Mouse (Mus musculus) midbrain, embryonic 13.5 days (tissue): ENCODE measurements around the gene Gdf7. TPM values are rescaled to one million over a fixed set of nuclear protein-coding genes. Genes with fewer than 3 reads are reported as not detected.

Experiments
- ATAC-seq: fragments of 200-750 bp; cut with Nextera tagmentation; 2 replicates; pipeline ENCODE4 v1.8.0; 2017; ENCODE audit warnings: mild to moderate bottlenecking, moderate TSS enrichment, moderate library complexity
- H3K27ac ChIP-seq: fragments of 300-500 bp; sonication (generic); 2 replicates; pipeline ENCODE4 v1.5.1; 2015; ENCODE audit warnings: inconsistent platforms, mild to moderate bottlenecking, moderate library complexity
- H3K27me3 ChIP-seq: fragments of 300-500 bp; sonication (generic); 2 replicates; pipeline ENCODE4 v1.6.1; 2015; ENCODE audit warnings: mild to moderate bottlenecking, inconsistent platforms
- H3K36me3 ChIP-seq: fragments of 300-500 bp; sonication (generic); 2 replicates; pipeline ENCODE4 v1.6.1; 2015; ENCODE audit warnings: mild to moderate bottlenecking, inconsistent platforms
- H3K4me1 ChIP-seq: fragments of 300-500 bp; sonication (generic); replicated peaks from 2 replicates; pipeline ENCODE4 v1.6.1; 2015; ENCODE audit warnings: inconsistent platforms
- H3K4me2 ChIP-seq: fragments of 300-500 bp; sonication (generic); replicated peaks from 2 replicates; pipeline ENCODE4 v1.6.1; 2015; ENCODE audit warnings: moderate library complexity, mild to moderate bottlenecking, inconsistent platforms
- H3K4me3 ChIP-seq: fragments of 300-500 bp; sonication (generic); replicated peaks from 2 replicates; pipeline ENCODE4 v1.5.1; 2015; ENCODE audit warnings: mild to moderate bottlenecking, inconsistent platforms
- H3K9ac ChIP-seq: fragments of 300-500 bp; sonication (generic); replicated peaks from 2 replicates; pipeline ENCODE4 v1.6.1; 2015; ENCODE audit warnings: mild to moderate bottlenecking, inconsistent platforms
- H3K9me3 ChIP-seq: fragments of 300-500 bp; sonication (generic); 2 replicates; pipeline ENCODE4 v1.6.1; 2016; ENCODE audit warnings: mild to moderate bottlenecking, inconsistent platforms
- WGBS: fragments of 180-500 bp; shearing (Covaris S2); methylation state at CpG from one replicate; pipeline ENCODE4 v1.1.7; 2015; 5-methylcytosine and 5-hydroxymethylcytosine counted together
- polyA plus RNA-seq: library from polyadenylated mRNA; unstranded; fragments of >200 nt; fragmentation: Nextera tagmentation; extraction: Ambion mirVana; gene quantifications from 2 replicates; pipeline ENCODE4 v1.2.1, GENCODE M21; 2015

Gene Gdf7
- polyA plus RNA-seq, 1 experiment from 2014 or later, result 0.58 TPM

- Histone ChIP-seq H3K9ac (no peak overlapping the region), H3K9me3 (no peaks in the 10 kb centered on the region), H3K36me3 (peaks cover 28% of the 10 kb centered on the region), H3K27me3 (no peaks in the 10 kb centered on the region), H3K4me2 (no peak overlapping the region), H3K27ac (no peak overlapping the region), H3K4me1 (peaks cover 25% of the 10 kb centered on the region), H3K4me3 (no peak overlapping the region)
- ATAC-seq, result no peak
- 78% methylated on average over 12 of the region's 12 CpGs for WGBS
These were observed 35.7 kb upstream of the Gdf7 start for GRCm38 (mm10) chr12:8337286-8338060.

GRCm38 (mm10) chr12:8336601-8337285 is 35.0 kb upstream of the Gdf7 start:
- Histone ChIP-seq H3K27ac (no peak overlapping the region), H3K4me2 (no peak overlapping the region), H3K36me3 (peaks cover 21% of the 10 kb centered on the region), H3K9ac (no peak overlapping the region), H3K27me3 (no peaks in the 10 kb centered on the region), H3K4me3 (no peak overlapping the region), H3K4me1 (peaks cover 32% of the 10 kb centered on the region), H3K9me3 (no peaks in the 10 kb centered on the region)
- WGBS, result 83% methylated on average over 10 of the region's 10 CpGs
- ATAC-seq, result no peak

- Histone ChIP-seq H3K4me2 (no peak overlapping the region), H3K9me3 (no peaks in the 10 kb centered on the region), H3K36me3 (peaks cover 21% of the 10 kb centered on the region), H3K4me1 (peaks cover 36% of the 10 kb centered on the region), H3K27ac (no peak overlapping the region), H3K27me3 (no peaks in the 10 kb centered on the region), H3K9ac (no peak overlapping the region), H3K4me3 (no peak overlapping the region)
- no peak for ATAC-seq
- WGBS, result 96% methylated on average over 2 of the region's 2 CpGs
These were observed 33.7 kb upstream of the Gdf7 start for GRCm38 (mm10) chr12:8335503-8335902.

- no peak overlapping the region for H3K4me3 ChIP-seq
- H3K4me1 ChIP-seq, result peaks cover 25% of the 10 kb centered on the region
- H3K27ac ChIP-seq, result no peak overlapping the region
- no peak overlapping the region for H3K9ac ChIP-seq
- H3K27me3 ChIP-seq, result no peaks in the 10 kb centered on the region
- H3K4me2 ChIP-seq, result no peak overlapping the region
- WGBS, result 96% methylated on average over 4 of the region's 4 CpGs
- H3K36me3 ChIP-seq, result peaks cover 21% of the 10 kb centered on the region
- no peaks in the 10 kb centered on the region for H3K9me3 ChIP-seq
- no peak for ATAC-seq
These were observed 32.5 kb upstream of the Gdf7 start for GRCm38 (mm10) chr12:8334261-8334660.

- no peak overlapping the region for H3K4me2 ChIP-seq
- WGBS, result 92% methylated on average over 8 of the region's 8 CpGs
- no peaks in the 10 kb centered on the region for H3K27me3 ChIP-seq
- H3K4me3 ChIP-seq, result no peak overlapping the region
- no peak overlapping the region for H3K27ac ChIP-seq
- H3K36me3 ChIP-seq, result peaks cover 21% of the 10 kb centered on the region
- H3K4me1 ChIP-seq, result peaks cover 18% of the 10 kb centered on the region
- H3K9ac ChIP-seq, result no peak overlapping the region
- no peak for ATAC-seq
- no peaks in the 10 kb centered on the region for H3K9me3 ChIP-seq
These were observed 31.9 kb upstream of the Gdf7 start for GRCm38 (mm10) chr12:8333617-8334016.

- no peak for ATAC-seq
- no peaks in the 10 kb centered on the region for H3K27me3 ChIP-seq
- H3K4me2 ChIP-seq, result no peak overlapping the region
These were observed 30.4 kb upstream of the Gdf7 start for GRCm38 (mm10) chr12:8332174-8332542.

GRCm38 (mm10) chr12:8331489-8332173 is 29.9 kb upstream of the Gdf7 start:
- Histone ChIP-seq H3K27me3 (no peaks in the 10 kb centered on the region), H3K27ac (peak overlapping the region; percentile 27; the same call in 1 of the 2 replicates), H3K9me3 (no peaks in the 10 kb centered on the region), H3K4me1 (peaks cover 22% of the 10 kb centered on the region), H3K9ac (peak overlapping the region; percentile 43), H3K4me3 (no peak overlapping the region), H3K4me2 (no peak overlapping the region), H3K36me3 (peaks cover 11% of the 10 kb centered on the region; the same call in 1 of the 2 replicates)
- WGBS, result 70% methylated on average over 14 of the region's 14 CpGs
- ATAC-seq, result no peak

More at GRCm38 (mm10) chr12:8332174-8332542, 30.4 kb upstream of the Gdf7 start:
- 56% methylated on average over 5 of the region's 5 CpGs for WGBS
- Histone ChIP-seq H3K4me1 (peaks cover 20% of the 10 kb centered on the region), H3K9me3 (no peaks in the 10 kb centered on the region), H3K36me3 (peaks cover 16% of the 10 kb centered on the region), H3K9ac (peak overlapping the region; percentile 43; the same call in 1 of the 2 replicates), H3K4me3 (no peak overlapping the region), H3K27ac (peak overlapping the region; percentile 27; the same call in 1 of the 2 replicates)

- H3K4me1 ChIP-seq, result peaks cover 24% of the 10 kb centered on the region
- no peak overlapping the region for H3K9ac ChIP-seq
- H3K36me3 ChIP-seq, result peaks cover 10% of the 10 kb centered on the region
- H3K4me2 ChIP-seq, result no peak overlapping the region
- WGBS, result 93% methylated on average over 7 of the region's 7 CpGs
- ATAC-seq, result no peak
- H3K27me3 ChIP-seq, result no peaks in the 10 kb centered on the region
- no peak overlapping the region for H3K27ac ChIP-seq
- no peak overlapping the region for H3K4me3 ChIP-seq
- no peaks in the 10 kb centered on the region for H3K9me3 ChIP-seq
These were observed 27.5 kb upstream of the Gdf7 start for GRCm38 (mm10) chr12:8329236-8329635.

GRCm38 (mm10) chr12:8327675-8328053 is 25.9 kb upstream of the Gdf7 start:
- H3K4me2 ChIP-seq, result no peak overlapping the region
- peaks cover 14% of the 10 kb centered on the region for H3K36me3 ChIP-seq
- H3K9ac ChIP-seq, result peak overlapping the region; percentile 64
- WGBS, result 54% methylated on average over 1 of the region's 1 CpGs
- peaks cover 24% of the 10 kb centered on the region for H3K4me1 ChIP-seq
- no peaks in the 10 kb centered on the region for H3K9me3 ChIP-seq
- H3K27me3 ChIP-seq, result no peaks in the 10 kb centered on the region
- no peak overlapping the region for H3K4me3 ChIP-seq
- no peak for ATAC-seq
- peak overlapping the region; percentile 75 for H3K27ac ChIP-seq

GRCm38 (mm10) chr12:8326825-8327674 is 25.3 kb upstream of the Gdf7 start:
- peaks cover 14% of the 10 kb centered on the region for H3K36me3 ChIP-seq
- H3K4me3 ChIP-seq, result no peak overlapping the region
- no peaks in the 10 kb centered on the region for H3K9me3 ChIP-seq
- peaks cover 20% of the 10 kb centered on the region for H3K4me1 ChIP-seq
- no peaks in the 10 kb centered on the region for H3K27me3 ChIP-seq
- 19% methylated on average over 17 of the region's 17 CpGs for whole genome bisulfite sequencing
- ATAC-seq, result peak; percentile 93
- peak overlapping the region; percentile 64 for H3K9ac ChIP-seq
- H3K27ac ChIP-seq, result peak overlapping the region; percentile 75
- no peak overlapping the region for H3K4me2 ChIP-seq

- Histone ChIP-seq H3K4me3 (no peak overlapping the region), H3K27ac (no peak overlapping the region), H3K27me3 (no peaks in the 10 kb centered on the region), H3K4me1 (peaks cover 17% of the 10 kb centered on the region), H3K9ac (peak overlapping the region; percentile 14; the same call in 1 of the 2 replicates), H3K4me2 (no peak overlapping the region), H3K9me3 (no peaks in the 10 kb centered on the region), H3K36me3 (peaks cover 20% of the 10 kb centered on the region)
- ATAC-seq, result no peak
- WGBS, result 93% methylated on average over 17 of the region's 17 CpGs
These were observed 24.3 kb upstream of the Gdf7 start for GRCm38 (mm10) chr12:8325943-8326522.
